Mouse (Mus musculus) forebrain, postnatal 0 days (tissue): ENCODE measurements at regions not wholly inside any gene's neighbourhood (a gene's known extent, or its start where the extent isn't known, plus 50 kb on each side); places are given as distances from the start of the nearest gene placed in this dataset.

Source experiments
- ATAC-seq: fragments of 200-750 bp; cut with Nextera tagmentation; 2 replicates; pipeline ENCODE4 v1.8.0; 2017; ENCODE audit warnings: mild to moderate bottlenecking, moderate library complexity
- DNase-seq: peaks from one replicate; pipeline ENCODE4 v3.0.0-alpha.2; 2015
- H3K27ac ChIP-seq: fragments of 300-500 bp; sonication (generic); 2 replicates; pipeline ENCODE4 v1.5.1; 2014; ENCODE audit warnings: low read depth, mild to moderate bottlenecking, antibody characterized with exemption, low read length, moderate library complexity, mixed read lengths
- H3K27me3 ChIP-seq: fragments of 300-500 bp; sonication (generic); 2 replicates; pipeline ENCODE4 v1.6.1; 2014; ENCODE audit warnings: mild to moderate bottlenecking, low read length, mixed read lengths; ENCODE audit not compliant: insufficient read depth
- H3K36me3 ChIP-seq: fragments of 300-500 bp; sonication (generic); 2 replicates; pipeline ENCODE4 v1.6.1; 2014; ENCODE audit warnings: mild to moderate bottlenecking, moderate library complexity; ENCODE audit not compliant: insufficient read depth
- H3K4me1 ChIP-seq: fragments of 300-500 bp; sonication (generic); 2 replicates; pipeline ENCODE4 v1.6.1; 2014; ENCODE audit warnings: antibody characterized with exemption; ENCODE audit not compliant: insufficient read depth
- H3K4me2 ChIP-seq: fragments of 300-500 bp; sonication (generic); 2 replicates; pipeline ENCODE4 v1.6.1; 2014; ENCODE audit warnings: low read depth, mild to moderate bottlenecking, moderate library complexity
- H3K4me3 ChIP-seq: fragments of 300-500 bp; sonication (generic); 2 replicates; pipeline ENCODE4 v1.5.1; 2014; ENCODE audit warnings: low read depth, low read length, mixed read lengths
- H3K9ac ChIP-seq: fragments of 300-500 bp; sonication (generic); 2 replicates; pipeline ENCODE4 v1.6.1; 2014; ENCODE audit warnings: mild to moderate bottlenecking
- H3K9me3 ChIP-seq: fragments of 300-500 bp; sonication (generic); 2 replicates; pipeline ENCODE4 v1.6.1; 2016; ENCODE audit warnings: low read length
- CTCF ChIP-seq: sonication (generic); IDR thresholded peaks from 2 replicates; pipeline ENCODE4 v1.5.1; 2016; ENCODE audit warnings: antibody characterized with exemption, control low read depth, low read depth
- WGBS: fragments of 180-500 bp; shearing (Covaris S2); extraction: QIAGEN DNeasy Blood & Tissue Kit; methylation state at CpG from one replicate; pipeline ENCODE4 v1.1.7; 2014; 5-methylcytosine and 5-hydroxymethylcytosine counted together

- H3K36me3 ChIP-seq: no peaks in the 10 kb centered on the region
- H3K9me3 ChIP-seq: no peaks in the 10 kb centered on the region
- H3K27me3 ChIP-seq: no peaks in the 10 kb centered on the region
- TF ChIP-seq CTCF: no peak
- H3K4me2 ChIP-seq: no peak overlapping the region
- no peaks in the 10 kb centered on the region for H3K4me1 ChIP-seq
- H3K4me3 ChIP-seq: no peak overlapping the region
- WGBS: 69% methylated on average over 1 of the region's 1 CpGs
- H3K27ac ChIP-seq: no peak overlapping the region
- DNase-seq: no peak
- no peak for ATAC-seq
- H3K9ac ChIP-seq: no peak overlapping the region
Observed at GRCm38 (mm10) chr7:138758386-138758785, 87.5 kb upstream of the Ppp2r2d start.

DNA sequence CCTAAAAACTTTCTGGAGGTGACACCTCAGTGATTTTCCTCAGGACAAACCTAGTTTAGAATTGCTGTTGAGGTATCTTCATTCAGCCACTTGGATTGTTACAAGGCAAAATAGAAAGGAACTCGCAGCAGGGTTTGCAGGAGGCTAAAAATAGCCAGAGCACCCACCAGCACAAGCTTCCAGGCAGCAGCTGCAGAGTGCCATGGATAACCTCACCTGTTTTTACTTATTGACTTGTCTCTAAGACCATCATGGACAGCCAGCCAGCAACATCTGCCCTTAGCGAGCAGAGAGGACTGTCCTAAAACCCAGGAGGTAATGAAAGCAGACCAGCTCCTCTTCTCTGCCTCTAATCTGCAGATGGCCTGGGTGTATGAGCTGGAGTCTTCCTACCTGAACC lies 97.4 kb upstream of the Ppp2r2d start:
- DNase-seq (no peak), ATAC-seq (no peak)
- Histone ChIP-seq H3K4me2 (no peak overlapping the region), H3K9me3 (no peaks in the 10 kb centered on the region), H3K4me3 (no peak overlapping the region), H3K36me3 (no peaks in the 10 kb centered on the region), H3K27ac (no peak overlapping the region), H3K9ac (no peak overlapping the region), H3K27me3 (no peaks in the 10 kb centered on the region), H3K4me1 (0 out of 2 replicates have a peak, but pooled peaks cover 4% of the 10 kb centered on the region)
- no peak for TF ChIP-seq CTCF
- 84% methylated on average over 2 of the region's 2 CpGs for WGBS

GRCm38 (mm10) chr7:138746616-138747015 lies 99.3 kb upstream of the Ppp2r2d start:
- TF ChIP-seq CTCF: no peak
- no peak for DNase-seq
- Histone ChIP-seq H3K4me3 (no peak overlapping the region), H3K9me3 (no peaks in the 10 kb centered on the region), H3K9ac (no peak overlapping the region), H3K27me3 (no peaks in the 10 kb centered on the region), H3K4me1 (0 out of 2 replicates have a peak, but pooled peaks cover 4% of the 10 kb centered on the region), H3K36me3 (no peaks in the 10 kb centered on the region), H3K4me2 (no peak overlapping the region), H3K27ac (no peak overlapping the region)
- WGBS: 49% methylated on average over 8 of the region's 8 CpGs
- no peak for ATAC-seq

- H3K9ac ChIP-seq: no peak overlapping the region
- no peaks in the 10 kb centered on the region for H3K9me3 ChIP-seq
- H3K4me3 ChIP-seq: no peak overlapping the region
- H3K27ac ChIP-seq: no peak overlapping the region
- no peaks in the 10 kb centered on the region for H3K36me3 ChIP-seq
- H3K4me1 ChIP-seq: no peaks in the 10 kb centered on the region
- ATAC-seq: no peak
- 55% methylated on average over 4 of the region's 4 CpGs for WGBS
- H3K27me3 ChIP-seq: no peaks in the 10 kb centered on the region
- no peak for TF ChIP-seq CTCF
- no peak overlapping the region for H3K4me2 ChIP-seq
- no peak for DNase-seq
Observed at GRCm38 (mm10) chr7:138742516-138742845, 103.4 kb upstream of the Ppp2r2d start.

- Histone ChIP-seq H3K9ac (no peak overlapping the region), H3K4me2 (no peak overlapping the region), H3K4me3 (no peak overlapping the region), H3K36me3 (no peaks in the 10 kb centered on the region), H3K27me3 (no peaks in the 10 kb centered on the region), H3K4me1 (no peaks in the 10 kb centered on the region), H3K27ac (no peak overlapping the region), H3K9me3 (no peaks in the 10 kb centered on the region)
- TF ChIP-seq CTCF: no peak
- DNase-seq: no peak
- WGBS: 31% methylated on average over 7 of the region's 7 CpGs
- no peak for ATAC-seq
Observed at GRCm38 (mm10) chr7:138741816-138742515, 103.9 kb upstream of the Ppp2r2d start.

DNA sequence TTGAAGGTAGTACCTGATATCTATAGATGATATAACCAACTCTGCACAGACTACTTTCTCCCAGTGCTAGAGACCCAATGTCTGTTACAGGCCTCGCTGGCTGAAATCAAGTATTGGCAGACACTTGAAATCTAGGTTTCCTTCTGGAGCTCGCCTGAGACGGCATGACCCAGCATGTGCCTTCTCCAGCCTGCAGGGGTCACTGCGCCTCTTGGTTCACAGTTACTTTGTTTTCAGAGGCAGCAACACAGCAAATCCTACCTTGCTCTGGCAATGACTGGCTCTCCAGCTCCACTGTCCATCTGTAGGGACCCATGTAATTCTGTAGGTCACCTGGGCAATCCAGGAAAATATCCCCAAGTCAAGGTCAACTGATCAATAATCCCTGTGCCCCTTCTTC lies 111.6 kb upstream of the Ppp2r2d start:
- no peak overlapping the region for H3K4me3 ChIP-seq
- H3K27me3 ChIP-seq: no peaks in the 10 kb centered on the region
- no peaks in the 10 kb centered on the region for H3K4me1 ChIP-seq
- peak; percentile 64 for TF ChIP-seq CTCF
- H3K27ac ChIP-seq: no peak overlapping the region
- no peak overlapping the region for H3K4me2 ChIP-seq
- no peak overlapping the region for H3K9ac ChIP-seq
- WGBS: 28% methylated on average over 4 of the region's 4 CpGs
- H3K9me3 ChIP-seq: no peaks in the 10 kb centered on the region
- no peak for ATAC-seq
- peak; percentile 26 for DNase-seq
- H3K36me3 ChIP-seq: no peaks in the 10 kb centered on the region

GRCm38 (mm10) chr7:138724829-138725228 lies 121.0 kb upstream of the Ppp2r2d start:
- H3K4me3 ChIP-seq: no peak overlapping the region
- H3K36me3 ChIP-seq: no peaks in the 10 kb centered on the region
- ATAC-seq (no peak), DNase-seq (no peak)
- H3K4me2 ChIP-seq: no peak overlapping the region
- peak; percentile 35 for TF ChIP-seq CTCF
- H3K9me3 ChIP-seq: no peaks in the 10 kb centered on the region
- WGBS: 89% methylated on average over 2 of the region's 2 CpGs
- H3K4me1 ChIP-seq: no peaks in the 10 kb centered on the region; the same call in 1 of the 2 replicates
- H3K27ac ChIP-seq: no peak overlapping the region
- no peak overlapping the region for H3K9ac ChIP-seq
- no peaks in the 10 kb centered on the region for H3K27me3 ChIP-seq
